19 mouse cellular contexts compared by ENCODE assay signal in the genomic region with DNA sequence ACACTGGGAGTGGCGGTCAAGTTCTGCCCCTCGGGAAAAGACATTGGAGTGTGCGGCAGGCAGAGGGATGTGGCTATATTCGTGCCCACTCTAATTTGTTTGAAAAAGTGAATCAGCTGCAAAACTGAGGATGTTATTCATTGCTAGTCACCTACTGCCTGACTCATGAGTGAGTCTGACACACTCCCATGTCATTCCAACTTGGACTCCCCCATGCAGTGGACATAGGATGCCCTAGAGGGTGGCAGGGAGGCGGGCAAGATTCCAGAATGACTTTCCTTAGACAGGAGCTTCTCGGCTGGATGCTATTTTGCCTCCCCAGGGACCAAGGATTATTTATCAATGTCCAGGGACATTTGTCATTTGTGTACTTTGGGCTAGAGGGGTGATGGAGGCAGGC.
"Had no signal": no experiment of that assay in that cellular context is flagged by ENCODE, and none has a peak within 500 bp of the region (broad histone marks: within the 10 kb centered on the region; RNA-seq: fewer than 3 reads in every experiment).

No protein-coding gene starts in this region.

- H3K27me3 ChIP-seq: limb, embryonic 13.5 days; liver, embryonic 15.5 days had no signal

- H3K4me3 ChIP-seq: layer of hippocampus, adult 2 months; left cerebral cortex, adult 2 months; limb, embryonic 13.5 days; liver, embryonic 12.5 days; liver, embryonic 15.5 days had no signal

- H3K36me3 ChIP-seq: limb, embryonic 13.5 days; liver, embryonic 12.5 days; liver, embryonic 15.5 days had no signal

- ATAC-seq: liver, embryonic 12.5 days had no signal

- DNase-seq: kidney, postnatal 25 days; layer of hippocampus, adult 9-11 months; left cerebral cortex, postnatal 4 days; liver; lung, adult 18-20 months; lung, postnatal 14 days; lung, postnatal 4 days; midbrain, embryonic 14.5 days; right cerebral cortex, adult 18-20 months; right cerebral cortex, postnatal 14 days; right cerebral cortex, postnatal 4 days; thymus, adult 2 months; thymus, postnatal 14 days; thymus, postnatal 4 days had no signal
